Mouse (Mus musculus): ENCODE data around the gene Akap6. TPM values are rescaled to one million over a fixed set of nuclear protein-coding genes. Genes with fewer than 3 reads are reported as not detected.

The Akap6 gene
- polyA plus RNA-seq, 1 experiment from 2014 or later = 14.4 TPM

- H3K27me3 ChIP-seq (ENCODE audit: control insufficient read depth, insufficient read depth, low read length) = no peaks in the 10 kb centered on the region
- H3K4me3 ChIP-seq (ENCODE audit: control insufficient read depth in 1 of 2, insufficient read depth in 1 of 2, low read depth in 1 of 2, low read length in 2 of 2) = no peak overlapping the region
- no peak overlapping the region for H3K4me2 ChIP-seq (ENCODE audit: low read length)
- H3K36me3 ChIP-seq (ENCODE audit: control insufficient read depth, insufficient read depth, low read length) = peaks cover 21% of the 10 kb centered on the region; the same call in 1 of the 2 replicates
- H3K9ac ChIP-seq (ENCODE audit: low read length) = no peak overlapping the region
- no peaks in the 10 kb centered on the region for H3K9me3 ChIP-seq (ENCODE audit: control insufficient read depth, low read length)
- ATAC-seq (ENCODE audit: insufficient number of reproducible peaks, insufficient read depth, low FRiP score, low read depth) = no peak
- WGBS = 64% methylated on average over 3 of the region's 3 CpGs
- H3K27ac ChIP-seq (replicated peaks in 1 of 2; ENCODE audit: control insufficient read depth in 1 of 2, insufficient read depth in 1 of 2, low read depth in 2 of 2, low read length in 2 of 2) = no peak overlapping the region
- H3K4me1 ChIP-seq (ENCODE audit: control insufficient read depth in 2 of 2, insufficient read depth in 2 of 2, low read length in 2 of 2) = no peaks in the 10 kb centered on the region
These were observed 313.2 kb downstream of the Akap6 start for GRCm38 (mm10) chr12:53012336-53012735.

- Histone ChIP-seq H3K27ac (replicated peaks in 1 of 2; ENCODE audit: control insufficient read depth in 1 of 2, insufficient read depth in 1 of 2, low read depth in 2 of 2, low read length in 2 of 2) (no peak overlapping the region), H3K9ac (ENCODE audit: low read length) (no peak overlapping the region), H3K27me3 (ENCODE audit: control insufficient read depth, insufficient read depth, low read length) (no peaks in the 10 kb centered on the region), H3K9me3 (ENCODE audit: control insufficient read depth, low read length) (no peaks in the 10 kb centered on the region), H3K4me3 (ENCODE audit: control insufficient read depth in 1 of 2, insufficient read depth in 1 of 2, low read depth in 1 of 2, low read length in 2 of 2) (no peak overlapping the region), H3K4me2 (ENCODE audit: low read length) (no peak overlapping the region), H3K4me1 (ENCODE audit: control insufficient read depth in 2 of 2, insufficient read depth in 2 of 2, low read length in 2 of 2) (no peaks in the 10 kb centered on the region), H3K36me3 (ENCODE audit: control insufficient read depth, insufficient read depth, low read length) (peaks cover 21% of the 10 kb centered on the region; the same call in 1 of the 2 replicates)
- ATAC-seq (ENCODE audit: insufficient number of reproducible peaks, insufficient read depth, low FRiP score, low read depth) = no peak
- WGBS = 85% methylated on average over 6 of the region's 6 CpGs
These were observed 315.4 kb downstream of the Akap6 start for GRCm38 (mm10) chr12:53014539-53014938.

GRCm38 (mm10) chr12:53024575-53025246, 325.5 kb downstream of the Akap6 start:
- Histone ChIP-seq H3K27me3 (ENCODE audit: control insufficient read depth, insufficient read depth, low read length) (no peaks in the 10 kb centered on the region), H3K4me3 (ENCODE audit: control insufficient read depth in 1 of 2, insufficient read depth in 1 of 2, low read depth in 1 of 2, low read length in 2 of 2) (no peak overlapping the region), H3K4me1 (ENCODE audit: control insufficient read depth in 2 of 2, insufficient read depth in 2 of 2, low read length in 2 of 2) (no peaks in the 10 kb centered on the region), H3K27ac (replicated peaks in 1 of 2; ENCODE audit: control insufficient read depth in 1 of 2, insufficient read depth in 1 of 2, low read depth in 2 of 2, low read length in 2 of 2) (no peak overlapping the region), H3K4me2 (ENCODE audit: low read length) (no peak overlapping the region), H3K9me3 (ENCODE audit: control insufficient read depth, low read length) (no peaks in the 10 kb centered on the region), H3K36me3 (ENCODE audit: control insufficient read depth, insufficient read depth, low read length) (peaks cover 12% of the 10 kb centered on the region), H3K9ac (ENCODE audit: low read length) (no peak overlapping the region)
- 79% methylated on average over 9 of the region's 9 CpGs for WGBS
- ATAC-seq (ENCODE audit: insufficient number of reproducible peaks, insufficient read depth, low FRiP score, low read depth) = no peak

GRCm38 (mm10) chr12:53027308-53027707, 328.1 kb downstream of the Akap6 start:
- H3K36me3 ChIP-seq (ENCODE audit: control insufficient read depth, insufficient read depth, low read length) = peaks cover 12% of the 10 kb centered on the region
- H3K27me3 ChIP-seq (ENCODE audit: control insufficient read depth, insufficient read depth, low read length) = no peaks in the 10 kb centered on the region
- no peak overlapping the region for H3K4me3 ChIP-seq (ENCODE audit: control insufficient read depth in 1 of 2, insufficient read depth in 1 of 2, low read depth in 1 of 2, low read length in 2 of 2)
- ATAC-seq (ENCODE audit: insufficient number of reproducible peaks, insufficient read depth, low FRiP score, low read depth) = no peak
- H3K9me3 ChIP-seq (ENCODE audit: control insufficient read depth, low read length) = no peaks in the 10 kb centered on the region
- no peak overlapping the region for H3K9ac ChIP-seq (ENCODE audit: low read length)
- H3K4me2 ChIP-seq (ENCODE audit: low read length) = no peak overlapping the region
- peaks cover 0 to under 1% of the 10 kb centered on the region in 2 experiments; a peak in 1 of 4 replicates for H3K4me1 ChIP-seq (ENCODE audit: control insufficient read depth in 2 of 2, insufficient read depth in 2 of 2, low read length in 2 of 2)
- no peak overlapping the region for H3K27ac ChIP-seq (replicated peaks in 1 of 2; ENCODE audit: control insufficient read depth in 1 of 2, insufficient read depth in 1 of 2, low read depth in 2 of 2, low read length in 2 of 2)
- 75% methylated on average over 4 of the region's 4 CpGs for WGBS

- 56% methylated on average over 5 of the region's 5 CpGs for WGBS
- Histone ChIP-seq H3K9ac (ENCODE audit: low read length) (no peak overlapping the region), H3K4me3 (ENCODE audit: control insufficient read depth in 1 of 2, insufficient read depth in 1 of 2, low read depth in 1 of 2, low read length in 2 of 2) (no peak overlapping the region), H3K9me3 (ENCODE audit: control insufficient read depth, low read length) (no peaks in the 10 kb centered on the region), H3K27ac (replicated peaks in 1 of 2; ENCODE audit: control insufficient read depth in 1 of 2, insufficient read depth in 1 of 2, low read depth in 2 of 2, low read length in 2 of 2) (no peak overlapping the region), H3K36me3 (ENCODE audit: control insufficient read depth, insufficient read depth, low read length) (peaks cover 12% of the 10 kb centered on the region), H3K4me2 (ENCODE audit: low read length) (no peak overlapping the region), H3K4me1 (ENCODE audit: control insufficient read depth in 2 of 2, insufficient read depth in 2 of 2, low read length in 2 of 2) (peaks cover 10 to 11% of the 10 kb centered on the region in 2 experiments), H3K27me3 (ENCODE audit: control insufficient read depth, insufficient read depth, low read length) (no peaks in the 10 kb centered on the region)
- no peak for ATAC-seq (ENCODE audit: insufficient number of reproducible peaks, insufficient read depth, low FRiP score, low read depth)
These were observed 329.7 kb downstream of the Akap6 start for GRCm38 (mm10) chr12:53028926-53029325.

GRCm38 (mm10) chr12:53029910-53030309, 330.7 kb downstream of the Akap6 start:
- Histone ChIP-seq H3K9me3 (ENCODE audit: control insufficient read depth, low read length) (no peaks in the 10 kb centered on the region), H3K27me3 (ENCODE audit: control insufficient read depth, insufficient read depth, low read length) (no peaks in the 10 kb centered on the region), H3K9ac (ENCODE audit: low read length) (no peak overlapping the region), H3K27ac (replicated peaks in 1 of 2; ENCODE audit: control insufficient read depth in 1 of 2, insufficient read depth in 1 of 2, low read depth in 2 of 2, low read length in 2 of 2) (no peak overlapping the region), H3K4me3 (ENCODE audit: control insufficient read depth in 1 of 2, insufficient read depth in 1 of 2, low read depth in 1 of 2, low read length in 2 of 2) (no peak overlapping the region), H3K4me2 (ENCODE audit: low read length) (no peak overlapping the region), H3K4me1 (ENCODE audit: control insufficient read depth in 2 of 2, insufficient read depth in 2 of 2, low read length in 2 of 2) (peaks cover 10 to 11% of the 10 kb centered on the region in 2 experiments), H3K36me3 (ENCODE audit: control insufficient read depth, insufficient read depth, low read length) (peaks cover 12% of the 10 kb centered on the region)
- no peak for ATAC-seq (ENCODE audit: insufficient number of reproducible peaks, insufficient read depth, low FRiP score, low read depth)
- 82% methylated on average over 6 of the region's 6 CpGs for WGBS

- ATAC-seq (ENCODE audit: insufficient number of reproducible peaks, insufficient read depth, low FRiP score, low read depth) = peak; percentile 79
- Histone ChIP-seq H3K4me1 (ENCODE audit: control insufficient read depth in 2 of 2, insufficient read depth in 2 of 2, low read length in 2 of 2) (peaks cover 10 to 11% of the 10 kb centered on the region in 2 experiments), H3K9ac (ENCODE audit: low read length) (peak overlapping the region; percentile 35; the same call in 1 of the 2 replicates), H3K27me3 (ENCODE audit: control insufficient read depth, insufficient read depth, low read length) (no peaks in the 10 kb centered on the region), H3K27ac (replicated peaks in 1 of 2; ENCODE audit: control insufficient read depth in 1 of 2, insufficient read depth in 1 of 2, low read depth in 2 of 2, low read length in 2 of 2) (peak overlapping the region; percentile 73 to 87), H3K36me3 (ENCODE audit: control insufficient read depth, insufficient read depth, low read length) (peaks cover under 1% of the 10 kb centered on the region), H3K4me2 (ENCODE audit: low read length) (peak overlapping the region; percentile 53), H3K4me3 (ENCODE audit: control insufficient read depth in 1 of 2, insufficient read depth in 1 of 2, low read depth in 1 of 2, low read length in 2 of 2) (peak overlapping the region in 1 of 2 experiments; percentile 16; a peak in 1 of 4 replicates), H3K9me3 (ENCODE audit: control insufficient read depth, low read length) (no peaks in the 10 kb centered on the region)
- WGBS = 3% methylated on average over 7 of the region's 7 CpGs
These were observed 333.6 kb downstream of the Akap6 start for GRCm38 (mm10) chr12:53032762-53033161.
